Mouse (Mus musculus) limb, embryonic 13.5 days (tissue): Measurements from ENCODE around the gene Csf3. TPM values are rescaled to one million over a fixed set of nuclear protein-coding genes. Genes with fewer than 3 reads are reported as not detected.
A peak's percentile ranks its signal among the peaks of the same experiment; 100 is the strongest.

Experiments used
- ATAC-seq: fragments of 200-750 bp; cut with Nextera tagmentation; 2 replicates; pipeline ENCODE4 v1.8.0; 2017; ENCODE audit warnings: low read depth, moderate number of reproducible peaks, moderate TSS enrichment; ENCODE audit not compliant: low FRiP score
- H3K27ac ChIP-seq: fragments of 300-500 bp; sonication (generic); 2 replicates; pipeline ENCODE4 v1.5.1; 2015; ENCODE audit warnings: inconsistent platforms, mild to moderate bottlenecking, moderate library complexity
- H3K27me3 ChIP-seq: fragments of 300-500 bp; sonication (generic); 2 replicates; pipeline ENCODE4 v1.6.1; 2015; ENCODE audit warnings: mild to moderate bottlenecking, inconsistent platforms
- H3K36me3 ChIP-seq: fragments of 300-500 bp; sonication (generic); 2 replicates; pipeline ENCODE4 v1.6.1; 2015; ENCODE audit warnings: inconsistent platforms, mild to moderate bottlenecking, moderate library complexity
- H3K4me1 ChIP-seq: fragments of 300-500 bp; sonication (generic); 2 replicates; pipeline ENCODE4 v1.6.1; 2015; ENCODE audit warnings: inconsistent platforms
- H3K4me2 ChIP-seq: fragments of 300-500 bp; sonication (generic); replicated peaks from 2 replicates; pipeline ENCODE4 v1.6.1; 2015; ENCODE audit warnings: inconsistent platforms, mild to moderate bottlenecking, moderate library complexity
- H3K4me3 ChIP-seq: fragments of 300-500 bp; sonication (generic); 2 replicates; pipeline ENCODE4 v1.5.1; 2015; ENCODE audit warnings: moderate library complexity, mild to moderate bottlenecking, inconsistent platforms
- H3K9ac ChIP-seq: fragments of 300-500 bp; sonication (generic); 2 replicates; pipeline ENCODE4 v1.6.1; 2015; ENCODE audit warnings: mild to moderate bottlenecking, inconsistent platforms
- H3K9me3 ChIP-seq: fragments of 300-500 bp; sonication (generic); 2 replicates; pipeline ENCODE4 v1.6.1; 2016; ENCODE audit warnings: inconsistent platforms
- WGBS: fragments of 180-500 bp; shearing (Covaris S2); methylation state at CpG from one replicate; pipeline ENCODE4 v1.1.7; 2015; 5-methylcytosine and 5-hydroxymethylcytosine counted together
- polyA plus RNA-seq: library from polyadenylated mRNA; unstranded; fragments of >200 nt; fragmentation: Nextera tagmentation; extraction: Ambion mirVana; gene quantifications from 2 replicates; pipeline ENCODE4 v1.2.1, GENCODE M21; 2015

The Csf3 gene
- polyA plus RNA-seq, 1 experiment from 2014 or later: not detected

- Histone ChIP-seq H3K9me3 (no peaks in the 10 kb centered on the region), H3K27me3 (no peaks in the 10 kb centered on the region), H3K9ac (no peak overlapping the region), H3K36me3 (peaks cover 11% of the 10 kb centered on the region), H3K27ac (no peak overlapping the region), H3K4me1 (peaks cover 16% of the 10 kb centered on the region), H3K4me2 (no peak overlapping the region), H3K4me3 (no peak overlapping the region)
- 81% methylated on average over 4 of the region's 4 CpGs for WGBS
- ATAC-seq: no peak
Observed at GRCm38 (mm10) chr11:98681186-98681585, 19.9 kb upstream of the Csf3 start.

GRCm38 (mm10) chr11:98681786-98682745 is 19.0 kb upstream of the Csf3 start, which contains the start of gene Psmd3:
Psmd3 (plus strand) TSS chr11:98682554.
- peak within 1 kb of the TSS; percentile 52; the same call in 1 of the 2 replicates for H3K27ac ChIP-seq
- H3K4me2 ChIP-seq: peak within 1 kb of the TSS; percentile 88
- H3K36me3 ChIP-seq: peaks cover 20% of the 10 kb centered on the region
- ATAC-seq: peak; percentile 97
- no peaks in the 10 kb centered on the region for H3K27me3 ChIP-seq
- 5% methylated on average over 45 of the region's 45 CpGs for WGBS
- peak within 1 kb of the TSS; percentile 99 for H3K9ac ChIP-seq
- H3K9me3 ChIP-seq: no peaks in the 10 kb centered on the region
- H3K4me1 ChIP-seq: peaks cover 16% of the 10 kb centered on the region
- peak within 1 kb of the TSS; percentile 99 for H3K4me3 ChIP-seq

DNA sequence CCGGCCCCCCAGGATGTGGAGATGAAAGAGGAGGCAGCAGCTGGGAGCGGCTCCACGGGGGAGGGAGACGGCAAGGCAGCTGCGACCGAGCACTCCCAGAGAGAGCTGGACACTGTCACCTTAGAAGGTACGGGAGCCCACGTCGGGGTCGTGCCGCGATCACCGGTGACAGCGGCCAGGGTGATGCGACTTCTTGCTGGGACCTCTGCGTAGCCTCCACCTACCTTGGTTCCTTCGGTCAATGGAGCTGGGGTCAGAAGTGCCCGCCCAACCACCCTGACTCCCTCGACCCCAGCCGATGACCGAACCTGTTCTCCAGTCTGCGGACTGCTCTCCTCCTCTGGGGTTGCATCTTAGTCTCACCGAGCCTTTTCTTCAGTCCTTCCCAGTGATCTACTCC is 18.3 kb upstream of the Csf3 start:
- H3K4me2 ChIP-seq: peak overlapping the region; percentile 88
- no peaks in the 10 kb centered on the region for H3K27me3 ChIP-seq
- no peaks in the 10 kb centered on the region for H3K9me3 ChIP-seq
- peak; percentile 4; the same call in 1 of the 2 replicates for ATAC-seq
- peak overlapping the region; percentile 52; the same call in 1 of the 2 replicates for H3K27ac ChIP-seq
- H3K36me3 ChIP-seq: peaks cover 28% of the 10 kb centered on the region
- peak overlapping the region; percentile 99 for H3K4me3 ChIP-seq
- H3K4me1 ChIP-seq: peaks cover 16% of the 10 kb centered on the region
- H3K9ac ChIP-seq: peak overlapping the region; percentile 99
- WGBS: under 1% methylated on average over 23 of the region's 23 CpGs

- peaks cover 16% of the 10 kb centered on the region for H3K4me1 ChIP-seq
- peaks cover 51% of the 10 kb centered on the region for H3K36me3 ChIP-seq
- no peaks in the 10 kb centered on the region for H3K9me3 ChIP-seq
- ATAC-seq: no peak
- H3K4me2 ChIP-seq: no peak overlapping the region
- H3K9ac ChIP-seq: no peak overlapping the region
- no peaks in the 10 kb centered on the region for H3K27me3 ChIP-seq
- 92% methylated on average over 9 of the region's 9 CpGs for WGBS
- H3K4me3 ChIP-seq: no peak overlapping the region
- H3K27ac ChIP-seq: no peak overlapping the region
Observed at GRCm38 (mm10) chr11:98685642-98686041, 15.4 kb upstream of the Csf3 start.

DNA sequence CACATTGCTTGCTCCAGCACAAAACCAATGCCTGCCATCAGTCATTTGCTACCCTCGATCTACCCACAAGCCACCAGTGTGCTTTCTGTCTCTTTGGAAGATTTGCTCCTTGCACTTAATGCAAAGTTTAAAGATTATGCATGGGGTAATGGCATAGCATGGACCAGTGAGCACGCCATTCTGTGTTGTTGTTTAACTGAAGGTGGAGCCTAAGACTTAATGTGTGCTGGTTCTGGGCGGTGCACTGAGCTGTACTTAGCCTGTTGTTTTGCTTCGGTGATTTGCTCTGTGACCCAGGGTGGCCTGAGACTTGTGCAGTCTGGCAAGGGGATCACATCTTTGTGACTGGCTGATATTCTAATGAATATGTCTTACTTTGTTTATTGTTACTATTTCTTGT is 14.1 kb upstream of the Csf3 start:
- H3K27ac ChIP-seq: no peak overlapping the region
- peaks cover 64% of the 10 kb centered on the region for H3K36me3 ChIP-seq
- H3K27me3 ChIP-seq: no peaks in the 10 kb centered on the region
- peaks cover 13% of the 10 kb centered on the region for H3K4me1 ChIP-seq
- ATAC-seq: no peak
- WGBS: 93% methylated on average over 4 of the region's 4 CpGs
- no peaks in the 10 kb centered on the region for H3K9me3 ChIP-seq
- no peak overlapping the region for H3K4me3 ChIP-seq
- H3K9ac ChIP-seq: no peak overlapping the region
- H3K4me2 ChIP-seq: no peak overlapping the region

DNA sequence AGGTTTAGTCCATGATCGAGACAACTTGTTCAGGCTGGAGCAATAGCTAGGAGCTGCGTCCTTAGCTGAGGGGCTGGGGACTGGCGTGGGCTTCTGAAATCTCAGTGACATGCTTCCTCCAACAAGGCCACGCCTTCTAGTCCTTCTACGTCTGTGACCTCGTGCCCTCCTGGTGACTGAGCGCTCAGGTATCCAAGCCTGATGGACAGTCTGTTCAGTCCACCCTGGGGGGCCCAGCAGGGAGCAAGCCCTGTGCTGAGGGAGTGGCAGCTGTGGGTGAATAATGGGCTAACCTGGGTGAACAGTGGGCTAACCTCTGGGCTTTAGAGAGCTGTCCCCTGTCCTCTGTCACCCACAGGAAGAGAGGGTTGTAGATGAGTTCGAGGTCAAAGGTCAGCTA is 13.1 kb upstream of the Csf3 start:
- no peak overlapping the region for H3K4me2 ChIP-seq
- WGBS: 92% methylated on average over 8 of the region's 8 CpGs
- H3K4me3 ChIP-seq: no peak overlapping the region
- no peak for ATAC-seq
- peaks cover 74% of the 10 kb centered on the region for H3K36me3 ChIP-seq
- no peaks in the 10 kb centered on the region for H3K9me3 ChIP-seq
- no peak overlapping the region for H3K27ac ChIP-seq
- no peak overlapping the region for H3K9ac ChIP-seq
- H3K4me1 ChIP-seq: peaks cover 13% of the 10 kb centered on the region
- H3K27me3 ChIP-seq: no peaks in the 10 kb centered on the region

DNA sequence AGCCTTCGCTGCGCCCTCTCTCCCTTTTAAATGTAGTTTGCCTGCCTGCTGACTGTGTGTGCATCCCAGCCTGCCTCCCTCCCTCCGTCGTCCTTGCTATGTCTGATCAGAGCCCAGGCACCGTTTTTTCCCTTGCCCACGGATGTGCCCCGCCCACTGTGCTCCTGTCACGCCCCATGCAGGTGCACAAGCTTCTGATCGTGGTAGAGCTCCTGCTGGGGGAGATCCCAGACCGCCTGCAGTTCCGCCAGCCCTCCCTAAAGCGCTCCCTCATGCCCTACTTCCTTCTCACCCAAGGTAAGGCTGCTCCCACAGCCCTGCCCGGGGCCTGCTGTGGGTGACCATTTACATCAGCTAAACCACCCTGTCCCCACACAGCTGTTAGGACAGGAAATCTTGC is 7.9 kb upstream of the Csf3 start:
- no peak overlapping the region for H3K27ac ChIP-seq
- H3K4me2 ChIP-seq: no peak overlapping the region
- H3K9me3 ChIP-seq: no peaks in the 10 kb centered on the region
- H3K36me3 ChIP-seq: peaks cover 87% of the 10 kb centered on the region
- ATAC-seq: no peak
- no peaks in the 10 kb centered on the region for H3K27me3 ChIP-seq
- H3K4me3 ChIP-seq: no peak overlapping the region
- no peaks in the 10 kb centered on the region for H3K4me1 ChIP-seq
- 73% methylated on average over 13 of the region's 13 CpGs for WGBS
- no peak overlapping the region for H3K9ac ChIP-seq

GRCm38 (mm10) chr11:98693746-98694145 is 7.3 kb upstream of the Csf3 start:
- H3K4me2 ChIP-seq: no peak overlapping the region
- peaks cover 84% of the 10 kb centered on the region for H3K36me3 ChIP-seq
- no peak overlapping the region for H3K9ac ChIP-seq
- H3K27ac ChIP-seq: no peak overlapping the region
- 92% methylated on average over 9 of the region's 9 CpGs for WGBS
- H3K4me3 ChIP-seq: no peak overlapping the region
- no peak for ATAC-seq
- no peaks in the 10 kb centered on the region for H3K9me3 ChIP-seq
- H3K4me1 ChIP-seq: no peaks in the 10 kb centered on the region
- H3K27me3 ChIP-seq: no peaks in the 10 kb centered on the region

GRCm38 (mm10) chr11:98694301-98694700 is 6.8 kb upstream of the Csf3 start:
- Histone ChIP-seq H3K4me3 (no peak overlapping the region), H3K4me1 (no peaks in the 10 kb centered on the region), H3K27me3 (no peaks in the 10 kb centered on the region), H3K4me2 (no peak overlapping the region), H3K36me3 (peaks cover 81% of the 10 kb centered on the region), H3K27ac (no peak overlapping the region), H3K9ac (no peak overlapping the region), H3K9me3 (no peaks in the 10 kb centered on the region)
- WGBS: 88% methylated on average over 9 of the region's 9 CpGs
- no peak for ATAC-seq

- Histone ChIP-seq H3K9ac (no peak overlapping the region), H3K27ac (no peak overlapping the region), H3K4me2 (no peak overlapping the region), H3K9me3 (no peaks in the 10 kb centered on the region), H3K4me3 (no peak overlapping the region), H3K36me3 (peaks cover 70% of the 10 kb centered on the region), H3K4me1 (peaks cover 5% of the 10 kb centered on the region), H3K27me3 (no peaks in the 10 kb centered on the region; the same call in 1 of the 2 replicates)
- ATAC-seq: no peak
- 76% methylated on average over 14 of the region's 14 CpGs for WGBS
Observed at GRCm38 (mm10) chr11:98695408-98695807, 5.7 kb upstream of the Csf3 start.

DNA sequence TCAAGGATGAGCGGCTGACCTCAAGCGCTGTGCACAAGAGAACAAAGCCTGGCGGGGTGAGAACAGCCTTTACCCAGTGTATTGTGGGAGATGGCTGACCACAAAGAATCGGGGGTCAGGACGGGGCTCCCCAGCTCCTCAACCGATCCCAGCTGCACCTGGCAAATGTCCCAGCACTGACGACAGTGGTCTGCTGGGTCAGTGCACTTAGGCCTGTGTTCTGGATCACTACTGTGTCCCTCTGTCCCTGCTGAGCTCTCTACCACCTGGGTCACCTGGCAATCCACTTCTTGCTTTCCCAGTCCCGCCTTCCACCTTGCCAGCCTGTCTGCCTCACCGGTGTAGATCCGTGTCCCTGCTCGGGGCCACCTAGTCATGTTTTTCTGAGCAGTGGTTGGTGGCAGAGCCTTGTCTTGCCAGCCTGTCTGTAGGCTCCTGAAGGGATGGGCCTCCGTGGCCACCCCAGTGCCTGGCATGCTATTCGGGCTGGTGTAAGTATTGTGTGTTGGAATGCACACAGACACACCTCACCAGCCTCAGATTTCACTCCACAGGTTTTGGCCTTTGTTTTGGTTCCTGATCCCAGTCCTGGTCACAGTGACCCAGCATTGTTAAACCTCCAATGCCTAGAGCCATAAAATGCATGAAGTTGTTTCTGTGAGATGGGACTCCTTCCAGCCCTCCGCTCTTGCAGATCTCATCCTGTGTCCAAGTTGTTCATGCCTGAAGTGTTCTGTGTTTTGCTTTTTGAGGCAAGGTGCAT is 4.4 kb upstream of the Csf3 start:
- Histone ChIP-seq H3K4me3 (no peak overlapping the region), H3K4me2 (no peak overlapping the region), H3K9ac (no peak overlapping the region), H3K9me3 (no peaks in the 10 kb centered on the region), H3K27me3 (peaks cover 3% of the 10 kb centered on the region; the same call in 1 of the 2 replicates), H3K36me3 (peaks cover 58% of the 10 kb centered on the region), H3K4me1 (peaks cover 8% of the 10 kb centered on the region), H3K27ac (no peak overlapping the region)
- no peak for ATAC-seq
- WGBS: 88% methylated on average over 14 of the region's 14 CpGs

- 83% methylated on average over 12 of the region's 12 CpGs for WGBS
- Histone ChIP-seq H3K9me3 (no peaks in the 10 kb centered on the region), H3K36me3 (peaks cover 52% of the 10 kb centered on the region), H3K27ac (no peak overlapping the region), H3K9ac (no peak overlapping the region), H3K4me3 (no peak overlapping the region), H3K27me3 (peaks cover 3% of the 10 kb centered on the region; the same call in 1 of the 2 replicates), H3K4me1 (peaks cover 9% of the 10 kb centered on the region), H3K4me2 (no peak overlapping the region)
- no peak for ATAC-seq
Observed at GRCm38 (mm10) chr11:98697225-98697624, 3.8 kb upstream of the Csf3 start.
